Mouse (Mus musculus) hindbrain, embryonic 13.5 days (tissue): ENCODE results near the gene Tek. TPM values are rescaled to one million over a fixed set of nuclear protein-coding genes. Genes with fewer than 3 reads are reported as not detected.
A peak's percentile ranks its signal among the peaks of the same experiment; 100 is the strongest.

Experiments used
- ATAC-seq: fragments of 200-750 bp; cut with Nextera tagmentation; 2 replicates; pipeline ENCODE4 v1.8.0; 2017; ENCODE audit warnings: moderate TSS enrichment; ENCODE audit not compliant: low FRiP score
- H3K27ac ChIP-seq: fragments of 300-500 bp; sonication (generic); 2 replicates; pipeline ENCODE4 v1.5.1; 2015; ENCODE audit warnings: inconsistent platforms, mild to moderate bottlenecking, moderate library complexity
- H3K27me3 ChIP-seq: fragments of 300-500 bp; sonication (generic); 2 replicates; pipeline ENCODE4 v1.6.1; 2015; ENCODE audit warnings: mild to moderate bottlenecking, inconsistent platforms
- H3K36me3 ChIP-seq: fragments of 300-500 bp; sonication (generic); 2 replicates; pipeline ENCODE4 v1.6.1; 2015; ENCODE audit warnings: mild to moderate bottlenecking, inconsistent platforms
- H3K4me1 ChIP-seq: fragments of 300-500 bp; sonication (generic); replicated peaks from 2 replicates; pipeline ENCODE4 v1.6.1; 2015; ENCODE audit warnings: inconsistent platforms
- H3K4me2 ChIP-seq: fragments of 300-500 bp; sonication (generic); 2 replicates; pipeline ENCODE4 v1.6.1; 2015; ENCODE audit warnings: inconsistent platforms, mild to moderate bottlenecking, moderate library complexity
- H3K4me3 ChIP-seq: fragments of 300-500 bp; sonication (generic); 2 replicates; pipeline ENCODE4 v1.5.1; 2015; ENCODE audit warnings: mild to moderate bottlenecking, inconsistent platforms
- H3K9ac ChIP-seq: fragments of 300-500 bp; sonication (generic); 2 replicates; pipeline ENCODE4 v1.6.1; 2015; ENCODE audit warnings: mild to moderate bottlenecking, inconsistent platforms
- H3K9me3 ChIP-seq: fragments of 300-500 bp; sonication (generic); 2 replicates; pipeline ENCODE4 v1.6.1; 2016; ENCODE audit warnings: inconsistent platforms
- WGBS: fragments of 180-500 bp; shearing (Covaris S2); methylation state at CpG from one replicate; pipeline ENCODE4 v1.1.7; 2015; 5-methylcytosine and 5-hydroxymethylcytosine counted together
- polyA plus RNA-seq: library from polyadenylated mRNA; unstranded; fragments of >200 nt; fragmentation: Nextera tagmentation; extraction: Ambion mirVana; gene quantifications from 2 replicates; pipeline ENCODE4 v1.2.1, GENCODE M21; 2015

The Tek gene
- polyA plus RNA-seq, 1 experiment from 2014 or later = 9.4 TPM

- no peaks in the 10 kb centered on the region for H3K27me3 ChIP-seq
- H3K4me2 ChIP-seq = no peak overlapping the region
- H3K9me3 ChIP-seq = no peaks in the 10 kb centered on the region
- no peak for ATAC-seq
- H3K4me1 ChIP-seq = no peaks in the 10 kb centered on the region
- no peak overlapping the region for H3K4me3 ChIP-seq
- WGBS = 86% methylated on average over 1 of the region's 1 CpGs
- no peaks in the 10 kb centered on the region for H3K36me3 ChIP-seq
- no peak overlapping the region for H3K9ac ChIP-seq
- no peak overlapping the region for H3K27ac ChIP-seq
Observed at GRCm38 (mm10) chr4:94741824-94742223, 2.7 kb downstream of the Tek start.

- Histone ChIP-seq H3K9me3 (no peaks in the 10 kb centered on the region), H3K4me2 (no peak overlapping the region), H3K27me3 (no peaks in the 10 kb centered on the region), H3K4me1 (no peaks in the 10 kb centered on the region), H3K4me3 (no peak overlapping the region), H3K36me3 (no peaks in the 10 kb centered on the region), H3K27ac (no peak overlapping the region), H3K9ac (no peak overlapping the region)
- WGBS = 76% methylated on average over 3 of the region's 3 CpGs
- no peak for ATAC-seq
Observed at GRCm38 (mm10) chr4:94745749-94746148, 6.7 kb downstream of the Tek start.

GRCm38 (mm10) chr4:94746387-94746811 is 7.3 kb downstream of the Tek start:
- no peak overlapping the region for H3K4me3 ChIP-seq
- no peaks in the 10 kb centered on the region for H3K4me1 ChIP-seq
- WGBS = 62% methylated on average over 7 of the region's 7 CpGs
- no peak overlapping the region for H3K9ac ChIP-seq
- H3K27me3 ChIP-seq = no peaks in the 10 kb centered on the region
- ATAC-seq = peak; percentile 59; the same call in 1 of the 2 replicates
- no peaks in the 10 kb centered on the region for H3K9me3 ChIP-seq
- no peak overlapping the region for H3K27ac ChIP-seq
- H3K36me3 ChIP-seq = no peaks in the 10 kb centered on the region
- H3K4me2 ChIP-seq = no peak overlapping the region

- Histone ChIP-seq H3K4me1 (no peaks in the 10 kb centered on the region), H3K27ac (no peak overlapping the region), H3K4me2 (no peak overlapping the region), H3K4me3 (no peak overlapping the region), H3K9me3 (no peaks in the 10 kb centered on the region), H3K9ac (no peak overlapping the region), H3K27me3 (no peaks in the 10 kb centered on the region), H3K36me3 (no peaks in the 10 kb centered on the region)
- ATAC-seq = no peak
- WGBS = 94% methylated on average over 3 of the region's 3 CpGs
Observed at GRCm38 (mm10) chr4:94747338-94747737, 8.2 kb downstream of the Tek start.

GRCm38 (mm10) chr4:94752512-94752911 is 13.4 kb downstream of the Tek start:
- Histone ChIP-seq H3K27me3 (no peaks in the 10 kb centered on the region), H3K9me3 (no peaks in the 10 kb centered on the region), H3K27ac (no peak overlapping the region), H3K4me1 (no peaks in the 10 kb centered on the region), H3K4me2 (no peak overlapping the region), H3K9ac (no peak overlapping the region), H3K4me3 (no peak overlapping the region), H3K36me3 (no peaks in the 10 kb centered on the region)
- WGBS = 24% methylated on average over 9 of the region's 9 CpGs
- peak; percentile 72 for ATAC-seq

- no peak for ATAC-seq
- Histone ChIP-seq H3K9ac (no peak overlapping the region), H3K4me3 (no peak overlapping the region), H3K36me3 (no peaks in the 10 kb centered on the region), H3K27ac (no peak overlapping the region), H3K4me2 (no peak overlapping the region), H3K9me3 (no peaks in the 10 kb centered on the region), H3K27me3 (no peaks in the 10 kb centered on the region), H3K4me1 (no peaks in the 10 kb centered on the region)
Observed at GRCm38 (mm10) chr4:94765217-94765616, 26.1 kb downstream of the Tek start.

- no peak overlapping the region for H3K9ac ChIP-seq
Observed at GRCm38 (mm10) chr4:94766176-94766575, 27.1 kb downstream of the Tek start.

GRCm38 (mm10) chr4:94768624-94769023 is 29.5 kb downstream of the Tek start:
- Histone ChIP-seq H3K36me3 (no peaks in the 10 kb centered on the region), H3K4me1 (no peaks in the 10 kb centered on the region), H3K27me3 (no peaks in the 10 kb centered on the region), H3K9me3 (no peaks in the 10 kb centered on the region), H3K4me3 (no peak overlapping the region), H3K9ac (no peak overlapping the region), H3K4me2 (no peak overlapping the region), H3K27ac (no peak overlapping the region)
- WGBS = 85% methylated on average over 3 of the region's 3 CpGs
- no peak for ATAC-seq

More at GRCm38 (mm10) chr4:94766176-94766575, 27.1 kb downstream of the Tek start:
- H3K27me3 ChIP-seq = no peaks in the 10 kb centered on the region
- no peak overlapping the region for H3K27ac ChIP-seq
- WGBS = 87% methylated on average over 7 of the region's 7 CpGs
- no peak overlapping the region for H3K4me3 ChIP-seq
- H3K4me1 ChIP-seq = no peaks in the 10 kb centered on the region
- H3K36me3 ChIP-seq = no peaks in the 10 kb centered on the region
- ATAC-seq = no peak
- no peaks in the 10 kb centered on the region for H3K9me3 ChIP-seq
- H3K4me2 ChIP-seq = no peak overlapping the region

- 94% methylated on average over 5 of the region's 5 CpGs for WGBS
- ATAC-seq = no peak
- H3K4me2 ChIP-seq = no peak overlapping the region
Observed at GRCm38 (mm10) chr4:94781043-94781442, 42.0 kb downstream of the Tek start.

GRCm38 (mm10) chr4:94785921-94786320 is 46.8 kb downstream of the Tek start:
- Histone ChIP-seq H3K27ac (no peak overlapping the region), H3K9ac (no peak overlapping the region), H3K4me1 (no peaks in the 10 kb centered on the region), H3K27me3 (no peaks in the 10 kb centered on the region), H3K36me3 (no peaks in the 10 kb centered on the region), H3K4me2 (no peak overlapping the region), H3K4me3 (no peak overlapping the region), H3K9me3 (no peaks in the 10 kb centered on the region)
- 86% methylated on average over 2 of the region's 2 CpGs for WGBS
- no peak for ATAC-seq

More at GRCm38 (mm10) chr4:94781043-94781442, 42.0 kb downstream of the Tek start:
- Histone ChIP-seq H3K27ac (no peak overlapping the region), H3K9ac (no peak overlapping the region), H3K27me3 (no peaks in the 10 kb centered on the region), H3K36me3 (no peaks in the 10 kb centered on the region), H3K4me3 (no peak overlapping the region), H3K9me3 (no peaks in the 10 kb centered on the region), H3K4me1 (no peaks in the 10 kb centered on the region)

- no peak overlapping the region for H3K9ac ChIP-seq
- no peaks in the 10 kb centered on the region for H3K27me3 ChIP-seq
- ATAC-seq = no peak
- H3K4me2 ChIP-seq = no peak overlapping the region
- H3K4me3 ChIP-seq = no peak overlapping the region
- no peaks in the 10 kb centered on the region for H3K4me1 ChIP-seq
- H3K9me3 ChIP-seq = no peaks in the 10 kb centered on the region
- no peaks in the 10 kb centered on the region for H3K36me3 ChIP-seq
- H3K27ac ChIP-seq = no peak overlapping the region
- WGBS = 68% methylated on average over 1 of the region's 1 CpGs
Observed at GRCm38 (mm10) chr4:94803187-94803586, 64.1 kb downstream of the Tek start.

- no peaks in the 10 kb centered on the region for H3K36me3 ChIP-seq
- no peak overlapping the region for H3K4me3 ChIP-seq
- WGBS = 68% methylated on average over 1 of the region's 1 CpGs
- H3K4me2 ChIP-seq = no peak overlapping the region
- H3K27me3 ChIP-seq = no peaks in the 10 kb centered on the region
- no peak overlapping the region for H3K27ac ChIP-seq
- H3K9me3 ChIP-seq = no peaks in the 10 kb centered on the region
- no peak overlapping the region for H3K9ac ChIP-seq
- ATAC-seq = no peak
- no peaks in the 10 kb centered on the region for H3K4me1 ChIP-seq
Observed at GRCm38 (mm10) chr4:94810616-94811015, 71.5 kb downstream of the Tek start.

- H3K27me3 ChIP-seq = no peaks in the 10 kb centered on the region
- H3K9ac ChIP-seq = no peak overlapping the region
- H3K4me3 ChIP-seq = no peak overlapping the region
- H3K4me2 ChIP-seq = no peak overlapping the region
- 78% methylated on average over 1 of the region's 1 CpGs for WGBS
- no peak overlapping the region for H3K27ac ChIP-seq
- no peak for ATAC-seq
- 0 out of 2 replicates have a peak, but pooled peaks cover 8% of the 10 kb centered on the region for H3K9me3 ChIP-seq
- H3K36me3 ChIP-seq = no peaks in the 10 kb centered on the region
- H3K4me1 ChIP-seq = no peaks in the 10 kb centered on the region
Observed at GRCm38 (mm10) chr4:94826891-94827290, 87.8 kb downstream of the Tek start.
